Mouse (Mus musculus) hindbrain, postnatal 0 days (tissue): ENCODE measurements around the gene Itgb4. TPM values are rescaled to one million over a fixed set of nuclear protein-coding genes. Genes with fewer than 3 reads are reported as not detected.

ENCODE experiments used
- ATAC-seq: fragments of 200-750 bp; cut with Nextera tagmentation; 2 replicates; pipeline ENCODE4 v1.8.0; 2017; ENCODE audit warnings: mild to moderate bottlenecking, moderate TSS enrichment, moderate library complexity
- DNase-seq: peaks from one replicate; pipeline ENCODE4 v3.0.0-alpha.2; 2015; ENCODE audit warnings: low spot score
- H3K27ac ChIP-seq: fragments of 300-500 bp; sonication (generic); 2 replicates; pipeline ENCODE4 v1.5.1; 2014; ENCODE audit warnings: mild to moderate bottlenecking
- H3K27me3 ChIP-seq: fragments of 300-500 bp; sonication (generic); 2 replicates; pipeline ENCODE4 v1.6.1; 2014; ENCODE audit warnings: low read length, mixed read lengths; ENCODE audit not compliant: insufficient read depth
- H3K36me3 ChIP-seq: fragments of 300-500 bp; sonication (generic); 2 replicates; pipeline ENCODE4 v1.6.1; 2014; ENCODE audit warnings: low read length, mixed read lengths; ENCODE audit not compliant: insufficient read depth
- H3K4me1 ChIP-seq: fragments of 300-500 bp; sonication (generic); 2 replicates; pipeline ENCODE4 v1.6.1; 2014; ENCODE audit warnings: antibody characterized with exemption, low read length, mixed read lengths; ENCODE audit not compliant: insufficient read depth
- H3K4me2 ChIP-seq: fragments of 300-500 bp; sonication (generic); 2 replicates; pipeline ENCODE4 v1.6.1; 2014; ENCODE audit warnings: low read depth, mild to moderate bottlenecking, low read length, moderate library complexity, mixed read lengths
- H3K4me3 ChIP-seq: fragments of 300-500 bp; sonication (generic); 2 replicates; pipeline ENCODE4 v1.5.1; 2014; ENCODE audit warnings: low read length
- H3K9ac ChIP-seq: fragments of 300-500 bp; sonication (generic); replicated peaks from 2 replicates; pipeline ENCODE4 v1.6.1; 2014; ENCODE audit warnings: mild to moderate bottlenecking, low read length, moderate library complexity, mixed read lengths
- H3K9me3 ChIP-seq: fragments of 300-500 bp; sonication (generic); 2 replicates; pipeline ENCODE4 v1.6.1; 2016; ENCODE audit warnings: low read length, mixed read lengths
- CTCF ChIP-seq: IDR thresholded peaks from 2 replicates; pipeline ENCODE4 v1.5.1; 2016; ENCODE audit warnings: antibody characterized with exemption, control low read depth, low read depth
- WGBS: fragments of 180-500 bp; shearing (Covaris S2); extraction: QIAGEN DNeasy Blood & Tissue Kit; methylation state at CpG from one replicate; pipeline ENCODE4 v1.1.7; 2014; 5-methylcytosine and 5-hydroxymethylcytosine counted together
- polyA plus RNA-seq: library from polyadenylated mRNA; unstranded; fragments of >200 nt; fragmentation: Nextera tagmentation; extraction: Ambion mirVana; gene quantifications from 2 replicates; pipeline ENCODE4 v1.2.1, GENCODE M21; 2015
- total RNA-seq: library from RNA; depleted of rRNA; stranded (reverse); fragments of >200 nt; gene quantifications from 2 replicates; pipeline ENCODE4 v1.2.3, GENCODE M21; 2014

Itgb4 gene
- total and polyA plus RNA-seq, 2 experiments from 2014 or later: 2.2 to 3.1 TPM

DNA sequence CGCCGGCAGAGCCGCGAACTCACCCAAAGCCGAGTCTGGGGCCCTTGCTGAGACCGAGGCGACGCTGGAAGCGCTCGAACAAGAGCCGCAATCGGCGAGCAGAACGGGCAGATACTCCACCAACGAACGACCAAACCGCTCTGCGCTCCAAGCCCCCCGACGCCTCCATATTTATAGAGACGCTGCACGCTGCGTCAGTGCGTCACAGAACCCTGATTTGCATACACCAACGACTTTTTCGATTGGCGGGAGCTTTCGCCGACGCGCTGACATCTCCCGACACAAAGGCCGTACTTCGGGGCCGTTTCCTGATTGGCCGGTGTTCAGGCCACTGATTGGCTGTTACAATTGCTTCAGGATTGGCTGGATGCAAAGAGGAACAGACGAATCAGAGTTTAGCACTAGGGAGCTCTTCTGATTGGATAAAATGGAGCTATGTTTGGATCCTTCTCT, 49.9 kb downstream of the Itgb4 start:
- no peaks in the 10 kb centered on the region for H3K9me3 ChIP-seq
- no peaks in the 10 kb centered on the region for H3K27me3 ChIP-seq
- under 1% methylated on average over 37 of the region's 37 CpGs for WGBS
- H3K4me1 ChIP-seq: peaks cover 9% of the 10 kb centered on the region; the same call in 1 of the 2 replicates
- peak; percentile 99 for DNase-seq
- ATAC-seq: peak; percentile 96
- peaks cover 9% of the 10 kb centered on the region for H3K36me3 ChIP-seq
- no peak overlapping the region; the same call in 1 of the 2 replicates for H3K4me2 ChIP-seq
- TF ChIP-seq CTCF: no peak
- peak overlapping the region; percentile 99 for H3K27ac ChIP-seq
- H3K4me3 ChIP-seq: peak overlapping the region; percentile 72
- H3K9ac ChIP-seq: peak overlapping the region; percentile 99

DNA sequence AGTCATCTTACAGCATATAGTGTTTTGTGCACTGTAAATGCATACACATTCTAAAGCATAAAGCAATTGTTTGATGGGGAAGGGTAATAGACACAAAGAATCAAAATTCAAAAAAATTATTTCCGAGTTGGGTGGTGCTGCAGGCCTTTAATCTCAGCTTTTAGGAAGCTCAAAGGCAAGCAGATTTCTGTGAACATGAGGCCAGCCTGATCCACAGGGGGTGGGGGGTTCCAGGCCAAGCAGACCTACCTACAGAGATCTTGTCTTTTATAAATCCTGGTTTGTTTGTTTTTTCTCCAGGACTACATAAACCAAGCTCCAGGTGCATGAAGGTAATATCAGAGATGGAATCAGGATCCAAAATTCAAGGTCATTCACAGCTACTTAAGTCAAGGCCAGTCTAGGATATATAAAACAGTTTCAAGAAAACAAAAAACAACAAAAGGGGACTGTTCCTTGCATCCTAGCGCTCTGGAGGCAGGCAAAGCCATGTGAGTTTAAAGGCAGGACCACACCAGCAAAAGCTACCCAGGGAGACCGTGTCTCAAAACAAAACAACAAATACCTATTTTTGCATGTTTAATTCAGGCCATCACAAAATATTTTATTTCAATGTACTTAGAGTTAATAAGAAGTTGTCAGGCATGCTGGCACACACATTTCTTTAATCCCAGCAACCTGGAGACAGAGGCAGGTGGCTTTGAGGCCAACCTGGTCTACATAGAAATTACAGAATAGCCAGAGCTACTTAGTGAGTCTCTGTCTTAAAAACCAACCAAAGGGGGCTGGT, 50.7 kb downstream of the Itgb4 start:
- Histone ChIP-seq H3K4me3 (no peak overlapping the region), H3K27ac (peak overlapping the region; percentile 71), H3K27me3 (no peaks in the 10 kb centered on the region), H3K36me3 (peaks cover 9% of the 10 kb centered on the region), H3K4me1 (peaks cover 10% of the 10 kb centered on the region; the same call in 1 of the 2 replicates), H3K9ac (no peak overlapping the region), H3K9me3 (no peaks in the 10 kb centered on the region), H3K4me2 (no peak overlapping the region)
- WGBS: 84% methylated on average over 3 of the region's 3 CpGs
- TF ChIP-seq CTCF: no peak
- DNase-seq (no peak), ATAC-seq (no peak)

DNA sequence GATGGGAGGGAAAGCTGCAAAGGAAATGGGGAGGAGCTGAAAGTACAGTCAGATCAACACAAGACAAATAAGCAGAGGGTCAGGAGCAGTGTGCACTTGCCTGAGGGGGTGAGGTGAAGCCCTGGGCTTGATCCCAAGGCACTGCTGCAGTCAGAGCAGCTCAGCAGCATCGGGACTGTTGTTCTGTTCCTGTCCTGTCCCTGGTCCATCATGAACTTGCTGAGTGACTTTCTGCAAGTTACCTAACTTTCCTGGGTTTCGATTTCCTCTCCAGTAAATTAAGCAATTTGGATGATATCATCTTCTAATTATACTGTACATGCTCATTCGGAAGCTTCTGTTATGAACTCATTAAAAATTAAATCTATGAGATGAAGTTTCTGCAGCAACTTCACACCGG, 53.2 kb downstream of the Itgb4 start, which contains the start of gene H3f3b:
TSS of gene H3f3b (minus strand) at position 207 of the 400 bp plus-strand sequence.
- H3K9ac ChIP-seq: no peak within 1 kb of the TSS
- H3K4me1 ChIP-seq: peaks cover 8% of the 10 kb centered on the region
- no peaks in the 10 kb centered on the region for H3K27me3 ChIP-seq
- WGBS: 76% methylated on average over 4 of the region's 4 CpGs
- H3K27ac ChIP-seq: no peak within 1 kb of the TSS
- no peaks in the 10 kb centered on the region for H3K9me3 ChIP-seq
- no peak within 1 kb of the TSS for H3K4me3 ChIP-seq
- H3K36me3 ChIP-seq: no peaks in the 10 kb centered on the region
- DNase-seq (no peak), ATAC-seq (no peak)
- no peak within 1 kb of the TSS for H3K4me2 ChIP-seq
- TF ChIP-seq CTCF: no peak

GRCm38 (mm10) chr11:116028177-116028865, 53.8 kb downstream of the Itgb4 start:
- no peak for ATAC-seq
- Histone ChIP-seq H3K9ac (no peak overlapping the region), H3K4me2 (no peak overlapping the region), H3K27ac (no peak overlapping the region), H3K9me3 (no peaks in the 10 kb centered on the region), H3K4me1 (peaks cover 8% of the 10 kb centered on the region), H3K36me3 (no peaks in the 10 kb centered on the region), H3K4me3 (no peak overlapping the region), H3K27me3 (no peaks in the 10 kb centered on the region)
- 83% methylated on average over 9 of the region's 9 CpGs for WGBS
- DNase-seq: no peak
- no peak for TF ChIP-seq CTCF

DNA sequence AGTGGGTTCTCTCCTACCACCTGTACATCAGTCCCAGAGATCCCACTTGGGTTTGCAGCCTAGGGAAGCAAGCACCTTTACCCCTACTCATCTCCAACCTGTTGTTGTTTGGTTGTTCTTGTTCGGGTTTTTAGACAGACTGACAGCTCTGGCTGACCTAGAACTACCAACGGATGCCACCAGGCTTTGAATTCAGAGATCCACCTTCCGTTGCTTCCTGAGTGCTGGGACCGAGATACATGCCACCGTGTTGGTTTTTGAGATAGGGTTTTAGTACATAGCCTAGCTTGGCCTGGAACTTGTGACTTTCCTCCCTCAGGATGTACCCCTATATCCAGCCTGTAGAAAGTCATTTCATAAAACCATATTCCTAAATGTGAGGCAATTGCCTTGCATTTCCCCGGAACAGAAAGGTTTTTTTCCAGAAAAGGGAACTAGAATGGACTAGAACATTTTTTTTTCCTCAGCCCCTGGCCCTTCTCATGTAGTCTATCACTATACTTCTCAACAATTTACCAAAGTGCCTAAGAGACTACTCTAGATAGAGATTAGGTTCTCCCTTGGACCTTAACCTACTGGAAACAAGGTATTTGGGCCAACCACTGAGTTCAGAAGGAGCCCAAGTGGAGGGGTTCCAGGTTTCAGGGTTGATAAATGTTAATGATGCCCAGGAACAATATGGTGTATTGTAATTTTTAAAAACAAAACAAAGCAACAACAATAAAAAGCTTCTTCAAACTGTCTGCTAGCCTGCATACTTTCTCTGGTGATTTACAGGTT, 54.8 kb downstream of the Itgb4 start:
- peak overlapping the region; percentile 92 for H3K9ac ChIP-seq
- ATAC-seq: no peak
- H3K4me2 ChIP-seq: peak overlapping the region; percentile 60

More for the DNA sequence above, 54.8 kb downstream of the Itgb4 start:
- DNase-seq: no peak
- Histone ChIP-seq H3K4me3 (peak overlapping the region; percentile 66), H3K9me3 (no peaks in the 10 kb centered on the region), H3K27me3 (no peaks in the 10 kb centered on the region), H3K4me1 (peaks cover 8% of the 10 kb centered on the region), H3K27ac (peak overlapping the region; percentile 100), H3K36me3 (no peaks in the 10 kb centered on the region)
- WGBS: 87% methylated on average over 6 of the region's 6 CpGs
- no peak for TF ChIP-seq CTCF
